Mouse (Mus musculus) right cerebral cortex, postnatal 14 days (tissue): ENCODE results near the gene Agmat.

Experiments used
- DNase-seq: peaks from one replicate; pipeline ENCODE4 v3.0.0; 2022

The Agmat gene

GRCm38 (mm10) chr4:141781201-141781985 lies 34.9 kb downstream of the Agmat start:
- DNase-seq = no peak

GRCm38 (mm10) chr4:141784835-141785234 lies 38.4 kb downstream of the Agmat start:
- DNase-seq = no peak

- no peak for DNase-seq
These were observed 39.7 kb downstream of the Agmat start for GRCm38 (mm10) chr4:141786141-141786540.

- no peak for DNase-seq
These were observed 40.6 kb downstream of the Agmat start for GRCm38 (mm10) chr4:141787046-141787445.

- no peak for DNase-seq
These were observed 41.0 kb downstream of the Agmat start for GRCm38 (mm10) chr4:141787462-141787861.

GRCm38 (mm10) chr4:141789564-141790218 lies 43.2 kb downstream of the Agmat start:
- no peak for DNase-seq

GRCm38 (mm10) chr4:141790524-141790990 lies 44.1 kb downstream of the Agmat start, which contains the start of gene Dnajc16:
Gene Dnajc16, minus strand, starts transcription at chr4:141790931.
- DNase-seq = peak; percentile 96

GRCm38 (mm10) chr4:141791486-141791885 lies 45.0 kb downstream of the Agmat start:
- no peak for DNase-seq

GRCm38 (mm10) chr4:141791951-141792350 lies 45.5 kb downstream of the Agmat start:
- no peak for DNase-seq

- no peak for DNase-seq
These were observed 46.2 kb downstream of the Agmat start for GRCm38 (mm10) chr4:141792554-141793281.

GRCm38 (mm10) chr4:141793282-141794151 lies 47.0 kb downstream of the Agmat start, which contains the start of gene Casp9:
Gene Casp9, plus strand, starts transcription at chr4:141793612.
- peak; percentile 96 for DNase-seq

GRCm38 (mm10) chr4:141794152-141794535 lies 47.7 kb downstream of the Agmat start:
- no peak for DNase-seq

GRCm38 (mm10) chr4:141796356-141796755 lies 49.9 kb downstream of the Agmat start:
- no peak for DNase-seq

- no peak for DNase-seq
These were observed 50.5 kb downstream of the Agmat start for GRCm38 (mm10) chr4:141796954-141797353.

GRCm38 (mm10) chr4:141797545-141797944 lies 51.1 kb downstream of the Agmat start:
- DNase-seq = no peak

- DNase-seq = no peak
These were observed 57.6 kb downstream of the Agmat start for GRCm38 (mm10) chr4:141804105-141804504.

GRCm38 (mm10) chr4:141805886-141806285 lies 59.4 kb downstream of the Agmat start:
- no peak for DNase-seq
